Mouse (Mus musculus) forebrain, postnatal 0 days (tissue): Measurements from ENCODE around the gene Rimbp2. TPM values are rescaled to one million over a fixed set of nuclear protein-coding genes. Genes with fewer than 3 reads are reported as not detected.

ENCODE experiments used
- ATAC-seq: fragments of 200-750 bp; cut with Nextera tagmentation; 2 replicates; pipeline ENCODE4 v1.8.0; 2017; ENCODE audit warnings: mild to moderate bottlenecking, moderate library complexity
- DNase-seq: peaks from one replicate; pipeline ENCODE4 v3.0.0-alpha.2; 2015
- H3K27ac ChIP-seq: fragments of 300-500 bp; sonication (generic); 2 replicates; pipeline ENCODE4 v1.5.1; 2014; ENCODE audit warnings: low read depth, mild to moderate bottlenecking, antibody characterized with exemption, low read length, moderate library complexity, mixed read lengths
- H3K27me3 ChIP-seq: fragments of 300-500 bp; sonication (generic); 2 replicates; pipeline ENCODE4 v1.6.1; 2014; ENCODE audit warnings: mild to moderate bottlenecking, low read length, mixed read lengths; ENCODE audit not compliant: insufficient read depth
- H3K36me3 ChIP-seq: fragments of 300-500 bp; sonication (generic); 2 replicates; pipeline ENCODE4 v1.6.1; 2014; ENCODE audit warnings: mild to moderate bottlenecking, moderate library complexity; ENCODE audit not compliant: insufficient read depth
- H3K4me1 ChIP-seq: fragments of 300-500 bp; sonication (generic); 2 replicates; pipeline ENCODE4 v1.6.1; 2014; ENCODE audit warnings: antibody characterized with exemption; ENCODE audit not compliant: insufficient read depth
- H3K4me2 ChIP-seq: fragments of 300-500 bp; sonication (generic); 2 replicates; pipeline ENCODE4 v1.6.1; 2014; ENCODE audit warnings: low read depth, mild to moderate bottlenecking, moderate library complexity
- H3K4me3 ChIP-seq: fragments of 300-500 bp; sonication (generic); 2 replicates; pipeline ENCODE4 v1.5.1; 2014; ENCODE audit warnings: low read depth, low read length, mixed read lengths
- H3K9ac ChIP-seq: fragments of 300-500 bp; sonication (generic); 2 replicates; pipeline ENCODE4 v1.6.1; 2014; ENCODE audit warnings: mild to moderate bottlenecking
- H3K9me3 ChIP-seq: fragments of 300-500 bp; sonication (generic); 2 replicates; pipeline ENCODE4 v1.6.1; 2016; ENCODE audit warnings: low read length
- CTCF ChIP-seq: sonication (generic); IDR thresholded peaks from 2 replicates; pipeline ENCODE4 v1.5.1; 2016; ENCODE audit warnings: antibody characterized with exemption, control low read depth, low read depth
- WGBS: fragments of 180-500 bp; shearing (Covaris S2); extraction: QIAGEN DNeasy Blood & Tissue Kit; methylation state at CpG from one replicate; pipeline ENCODE4 v1.1.7; 2014; 5-methylcytosine and 5-hydroxymethylcytosine counted together
- polyA plus RNA-seq: library from polyadenylated mRNA; unstranded; fragments of >200 nt; fragmentation: Nextera tagmentation; extraction: Ambion mirVana; gene quantifications from 2 replicates; pipeline ENCODE4 v1.2.1, GENCODE M21; 2015
- total RNA-seq: library from RNA; depleted of rRNA; stranded (reverse); fragments of >200 nt; gene quantifications from 2 replicates; pipeline ENCODE4 v1.2.3, GENCODE M21; 2014

Gene Rimbp2
- total and polyA plus RNA-seq, 2 experiments from 2014 or later: 4.6 to 25.6 TPM

DNA sequence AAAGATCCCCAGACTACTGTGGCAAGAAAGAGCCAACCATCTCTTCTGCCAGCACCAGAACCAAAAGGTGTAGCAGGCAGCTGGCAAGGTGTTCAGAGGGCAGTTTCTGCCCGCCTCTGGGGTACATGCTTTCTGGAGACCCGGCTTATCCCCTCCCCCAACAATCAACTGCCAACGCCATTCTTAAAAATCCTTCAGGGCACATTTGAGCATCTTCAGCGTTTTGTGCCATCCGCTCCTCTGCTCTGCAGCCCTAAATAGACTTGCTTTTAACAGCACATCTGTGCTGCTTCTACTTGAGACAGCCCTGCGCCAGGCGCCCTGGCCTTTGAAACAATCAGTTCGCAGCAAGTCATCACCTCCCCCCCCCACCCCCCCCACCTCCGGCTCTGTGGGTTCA is 41.7 kb downstream of the Rimbp2 start:
- no peaks in the 10 kb centered on the region for H3K4me1 ChIP-seq
- H3K27me3 ChIP-seq: no peaks in the 10 kb centered on the region
- ATAC-seq (no peak), DNase-seq (peak; percentile 24)
- H3K4me2 ChIP-seq: no peak overlapping the region
- no peaks in the 10 kb centered on the region for H3K9me3 ChIP-seq
- no peak for TF ChIP-seq CTCF
- H3K9ac ChIP-seq: no peak overlapping the region
- 73% methylated on average over 7 of the region's 9 CpGs for WGBS
- H3K36me3 ChIP-seq: no peaks in the 10 kb centered on the region
- no peak overlapping the region for H3K4me3 ChIP-seq
- peak overlapping the region; percentile 52; the same call in 1 of the 2 replicates for H3K27ac ChIP-seq

DNA sequence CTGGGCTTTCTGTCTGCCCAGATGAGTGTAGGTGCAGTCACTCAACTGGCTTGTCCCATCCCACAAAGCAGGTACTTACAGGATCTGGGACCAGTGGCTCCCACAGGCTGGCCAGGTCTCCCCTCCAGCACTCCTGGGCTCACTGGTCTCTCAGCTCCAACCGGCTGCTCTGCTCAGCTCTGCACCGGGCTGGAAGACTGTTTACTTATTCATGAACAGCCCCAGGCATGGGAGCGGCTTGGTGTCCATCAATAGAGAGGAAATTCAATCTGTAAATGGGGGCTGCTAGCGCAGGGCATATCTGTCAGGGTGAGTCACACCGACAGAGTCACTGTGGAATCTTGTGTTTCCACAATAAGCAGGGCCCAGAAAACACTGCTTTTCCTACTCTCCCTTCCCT is 49.2 kb downstream of the Rimbp2 start:
- H3K9ac ChIP-seq: no peak overlapping the region
- no peak for TF ChIP-seq CTCF
- H3K36me3 ChIP-seq: no peaks in the 10 kb centered on the region
- 0 out of 2 replicates have a peak, but pooled peaks have one; percentile 23 for ATAC-seq
- H3K9me3 ChIP-seq: no peaks in the 10 kb centered on the region
- no peak for DNase-seq
- H3K4me3 ChIP-seq: no peak overlapping the region
- no peak overlapping the region for H3K27ac ChIP-seq
- no peak overlapping the region for H3K4me2 ChIP-seq
- H3K27me3 ChIP-seq: no peaks in the 10 kb centered on the region
- 24% methylated on average over 5 of the region's 5 CpGs for WGBS
- H3K4me1 ChIP-seq: no peaks in the 10 kb centered on the region

DNA sequence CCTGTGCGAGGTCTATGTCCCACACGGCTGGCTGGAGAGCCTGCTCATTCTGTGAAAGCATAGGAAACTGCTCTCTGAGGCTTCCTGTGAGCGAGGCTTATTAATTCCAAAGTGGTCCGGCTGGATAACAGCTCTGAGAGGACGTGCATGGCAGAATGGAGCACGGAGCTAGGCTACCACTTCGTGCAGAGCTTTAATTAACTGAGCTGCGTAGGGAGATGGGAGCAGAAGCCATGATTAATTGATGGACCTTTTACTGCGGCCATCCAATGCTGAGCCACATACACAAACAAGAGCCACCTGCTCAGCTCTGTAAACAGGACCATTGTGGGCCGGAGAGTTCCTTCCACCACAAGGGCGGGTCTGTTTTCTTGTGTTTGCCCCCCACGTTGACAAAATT is 50.2 kb downstream of the Rimbp2 start:
- peak; percentile 54 for ATAC-seq
- Histone ChIP-seq H3K4me3 (no peak overlapping the region), H3K4me2 (no peak overlapping the region), H3K9me3 (no peaks in the 10 kb centered on the region), H3K27ac (no peak overlapping the region), H3K36me3 (no peaks in the 10 kb centered on the region), H3K27me3 (no peaks in the 10 kb centered on the region), H3K9ac (no peak overlapping the region), H3K4me1 (no peaks in the 10 kb centered on the region)
- TF ChIP-seq CTCF: no peak
- DNase-seq: peak; percentile 21
- whole genome bisulfite sequencing: 32% methylated on average over 12 of the region's 12 CpGs

DNA sequence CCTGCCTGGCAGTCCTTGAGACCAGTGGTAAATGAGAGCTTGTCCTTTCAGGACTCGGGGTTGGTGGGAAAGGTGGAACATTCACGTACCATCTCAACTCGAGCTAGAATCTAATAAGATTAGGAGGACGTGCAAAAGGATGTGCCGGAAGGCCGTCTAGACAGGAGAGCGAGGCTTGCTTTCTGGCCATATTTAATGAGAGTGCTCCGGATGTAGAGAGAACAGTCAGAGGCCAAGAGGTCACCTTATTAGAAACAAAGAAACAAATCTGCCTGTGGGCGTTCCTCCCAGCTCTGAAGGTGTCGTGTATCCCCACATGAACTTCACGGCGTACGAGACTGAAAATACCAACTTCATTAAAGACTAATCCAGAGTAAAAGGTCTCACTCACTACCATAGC is 53.3 kb downstream of the Rimbp2 start:
- Histone ChIP-seq H3K27me3 (no peaks in the 10 kb centered on the region), H3K4me3 (no peak overlapping the region), H3K27ac (no peak overlapping the region), H3K9ac (no peak overlapping the region), H3K36me3 (no peaks in the 10 kb centered on the region), H3K9me3 (no peaks in the 10 kb centered on the region), H3K4me2 (no peak overlapping the region), H3K4me1 (no peaks in the 10 kb centered on the region)
- 49% methylated on average over 13 of the region's 13 CpGs for WGBS
- no peak for TF ChIP-seq CTCF
- DNase-seq (no peak), ATAC-seq (no peak)

DNA sequence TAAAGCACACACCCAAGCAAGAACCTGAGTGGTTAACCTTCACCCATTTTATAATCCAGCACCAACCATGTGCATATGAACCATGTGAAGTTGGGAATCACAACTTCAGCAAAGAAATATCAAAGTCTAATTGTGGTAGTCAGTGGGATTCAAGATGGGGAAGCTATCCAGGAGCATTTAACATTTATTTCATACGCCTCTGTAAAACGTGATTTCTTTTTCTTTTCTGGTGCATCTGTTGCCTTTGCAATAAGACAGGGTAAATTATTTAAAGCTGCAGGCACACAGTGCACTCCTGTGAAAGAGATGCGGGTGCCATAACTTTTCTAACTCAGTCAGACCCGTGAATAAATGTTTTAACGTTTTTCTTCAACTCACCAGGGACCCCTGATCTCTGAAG is 58.4 kb downstream of the Rimbp2 start:
- no peak for DNase-seq
- H3K9ac ChIP-seq: no peak overlapping the region
- ATAC-seq: no peak
- no peak overlapping the region for H3K4me3 ChIP-seq
- no peak overlapping the region for H3K4me2 ChIP-seq
- 85% methylated on average over 5 of the region's 5 CpGs for WGBS
- no peaks in the 10 kb centered on the region for H3K9me3 ChIP-seq
- no peaks in the 10 kb centered on the region for H3K4me1 ChIP-seq
- H3K27me3 ChIP-seq: no peaks in the 10 kb centered on the region
- no peak for TF ChIP-seq CTCF
- no peak overlapping the region for H3K27ac ChIP-seq
- H3K36me3 ChIP-seq: no peaks in the 10 kb centered on the region

DNA sequence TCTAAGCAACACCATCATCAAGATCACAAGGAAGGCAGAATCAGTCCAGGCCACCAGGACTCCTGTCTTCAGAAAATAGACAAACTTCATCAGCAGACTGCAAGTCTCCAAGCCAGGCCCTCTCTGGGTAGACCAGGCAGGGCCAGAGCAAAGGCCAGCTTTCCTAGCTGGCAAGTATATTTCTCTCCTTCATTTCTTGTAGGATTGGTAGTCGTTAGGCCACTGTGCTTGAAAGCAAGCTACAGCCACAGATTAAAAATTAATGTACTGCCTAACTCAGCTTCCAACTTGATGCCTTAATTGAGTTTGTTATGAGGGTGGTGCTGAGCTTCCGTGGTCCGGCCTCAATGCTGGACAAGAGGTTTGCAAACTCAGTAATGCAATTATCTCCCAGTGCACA is 65.7 kb downstream of the Rimbp2 start:
- no peak overlapping the region for H3K27ac ChIP-seq
- TF ChIP-seq CTCF: no peak
- H3K36me3 ChIP-seq: no peaks in the 10 kb centered on the region

DNA sequence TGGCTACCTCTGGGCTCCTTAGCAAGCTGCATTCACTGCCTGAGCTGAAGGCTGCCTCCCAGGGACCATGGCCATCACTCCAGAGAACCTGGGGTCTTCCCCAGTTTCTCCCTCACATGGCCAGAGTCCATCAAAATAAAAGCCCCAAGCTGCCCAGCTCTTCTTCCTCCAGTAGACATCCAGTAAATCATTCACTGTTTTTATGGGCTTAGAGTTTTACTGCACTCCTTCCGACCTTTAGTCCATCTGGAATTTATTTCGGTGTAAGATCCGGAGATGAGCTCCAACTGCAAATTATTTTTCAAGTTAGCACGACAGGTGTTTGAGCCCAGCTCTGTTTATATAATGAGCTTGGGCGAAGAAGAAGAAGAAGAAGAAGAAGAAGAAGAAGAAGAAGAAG is 69.0 kb downstream of the Rimbp2 start:
- Histone ChIP-seq H3K36me3 (no peaks in the 10 kb centered on the region), H3K27me3 (no peaks in the 10 kb centered on the region), H3K4me1 (0 out of 2 replicates have a peak, but pooled peaks cover 5% of the 10 kb centered on the region), H3K4me3 (no peak overlapping the region), H3K9me3 (no peaks in the 10 kb centered on the region), H3K4me2 (no peak overlapping the region), H3K9ac (no peak overlapping the region), H3K27ac (no peak overlapping the region)
- DNase-seq: no peak
- 88% methylated on average over 5 of the region's 5 CpGs for WGBS
- no peak for ATAC-seq
- TF ChIP-seq CTCF: no peak

More for the DNA sequence above, 65.7 kb downstream of the Rimbp2 start:
- no peaks in the 10 kb centered on the region for H3K27me3 ChIP-seq
- no peak overlapping the region for H3K4me3 ChIP-seq
- no peaks in the 10 kb centered on the region for H3K9me3 ChIP-seq
- no peak overlapping the region for H3K4me2 ChIP-seq
- DNase-seq: no peak
- no peak overlapping the region for H3K9ac ChIP-seq
- 46% methylated on average over 3 of the region's 3 CpGs for WGBS
- 0 out of 2 replicates have a peak, but pooled peaks cover 5% of the 10 kb centered on the region for H3K4me1 ChIP-seq
- no peak for ATAC-seq
